Mouse (Mus musculus): ENCODE data around the gene Minar1. TPM values are rescaled to one million over a fixed set of nuclear protein-coding genes. Genes with fewer than 3 reads are reported as not detected.

The Minar1 gene
- polyA plus RNA-seq, 1 experiment from 2014 or later: 0.07 TPM

GRCm38 (mm10) chr9:89616946-89617345 lies 6.0 kb downstream of the Minar1 start:
- no peak for ATAC-seq (replicated peaks; ENCODE audit: insufficient number of reproducible peaks, low FRiP score, low TSS enrichment)

GRCm38 (mm10) chr9:89610592-89610991 lies 12.3 kb downstream of the Minar1 start:
- peak; percentile 26; the same call in 1 of the 2 replicates for ATAC-seq (replicated peaks; ENCODE audit: insufficient number of reproducible peaks, low FRiP score, low TSS enrichment)
- Histone ChIP-seq H3K9me3 (replicated peaks; ENCODE audit: control insufficient read depth, low read length) (no peaks in the 10 kb centered on the region), H3K4me2 (no peak overlapping the region), H3K27me3 (ENCODE audit: control insufficient read depth, insufficient read depth, low read length) (no peaks in the 10 kb centered on the region), H3K9ac (ENCODE audit: low read depth, low read length) (no peak overlapping the region), H3K4me3 (ENCODE audit: low read depth, low read length) (no peak overlapping the region), H3K4me1 (ENCODE audit: control insufficient read depth, insufficient read depth, low read length) (peaks cover 8% of the 10 kb centered on the region), H3K27ac (ENCODE audit: low read depth, low read length) (no peak overlapping the region), H3K36me3 (ENCODE audit: control insufficient read depth, insufficient read depth, low read length) (no peaks in the 10 kb centered on the region)
- 16% methylated on average over 4 of the region's 4 CpGs for WGBS (ENCODE audit: insufficient replicate concordance)

More at GRCm38 (mm10) chr9:89616946-89617345, 6.0 kb downstream of the Minar1 start:
- no peaks in the 10 kb centered on the region for H3K36me3 ChIP-seq (ENCODE audit: control insufficient read depth, insufficient read depth, low read length)
- no peak overlapping the region for H3K4me3 ChIP-seq (ENCODE audit: low read depth, low read length)
- H3K9ac ChIP-seq (ENCODE audit: low read depth, low read length): no peak overlapping the region
- H3K9me3 ChIP-seq (replicated peaks; ENCODE audit: control insufficient read depth, low read length): no peaks in the 10 kb centered on the region
- WGBS (ENCODE audit: insufficient replicate concordance): 83% methylated on average over 2 of the region's 2 CpGs
- H3K4me2 ChIP-seq: no peak overlapping the region
- no peak overlapping the region for H3K27ac ChIP-seq (ENCODE audit: low read depth, low read length)
- peaks cover 18% of the 10 kb centered on the region for H3K27me3 ChIP-seq (ENCODE audit: control insufficient read depth, insufficient read depth, low read length)
- no peaks in the 10 kb centered on the region for H3K4me1 ChIP-seq (ENCODE audit: control insufficient read depth, insufficient read depth, low read length)

GRCm38 (mm10) chr9:89607321-89607720 lies 15.6 kb downstream of the Minar1 start:
- Histone ChIP-seq H3K4me2 (no peak overlapping the region), H3K27ac (ENCODE audit: low read depth, low read length) (no peak overlapping the region), H3K36me3 (ENCODE audit: control insufficient read depth, insufficient read depth, low read length) (no peaks in the 10 kb centered on the region), H3K27me3 (ENCODE audit: control insufficient read depth, insufficient read depth, low read length) (no peaks in the 10 kb centered on the region), H3K4me3 (ENCODE audit: low read depth, low read length) (no peak overlapping the region), H3K9ac (ENCODE audit: low read depth, low read length) (no peak overlapping the region), H3K9me3 (replicated peaks; ENCODE audit: control insufficient read depth, low read length) (no peaks in the 10 kb centered on the region), H3K4me1 (ENCODE audit: control insufficient read depth, insufficient read depth, low read length) (peaks cover 8% of the 10 kb centered on the region)
- no peak for ATAC-seq (replicated peaks; ENCODE audit: insufficient number of reproducible peaks, low FRiP score, low TSS enrichment)
- WGBS (ENCODE audit: insufficient replicate concordance): 78% methylated on average over 7 of the region's 7 CpGs

DNA sequence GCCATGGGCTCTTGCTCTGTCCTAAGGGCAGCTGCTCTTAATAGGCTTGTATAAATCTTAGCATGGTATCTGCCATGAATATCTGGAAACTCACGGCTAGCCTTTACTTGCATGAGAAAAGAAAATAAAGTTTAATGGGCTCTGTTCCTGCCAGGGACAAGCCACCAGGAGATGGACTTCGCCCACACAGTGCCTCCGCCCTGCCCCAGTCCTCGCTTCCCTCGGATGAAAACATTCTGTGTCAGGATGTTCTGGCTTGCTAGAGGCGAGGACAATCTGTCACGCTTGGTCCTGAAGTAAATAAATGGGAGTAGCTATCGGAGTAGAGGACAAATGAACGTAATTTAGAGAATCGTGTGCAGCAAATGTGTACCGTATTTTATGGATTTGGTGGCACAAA lies 16.7 kb downstream of the Minar1 start:
- Histone ChIP-seq H3K9me3 (replicated peaks; ENCODE audit: control insufficient read depth, low read length) (no peaks in the 10 kb centered on the region), H3K27ac (ENCODE audit: low read depth, low read length) (no peak overlapping the region), H3K4me3 (ENCODE audit: low read depth, low read length) (no peak overlapping the region), H3K27me3 (ENCODE audit: control insufficient read depth, insufficient read depth, low read length) (no peaks in the 10 kb centered on the region), H3K4me1 (ENCODE audit: control insufficient read depth, insufficient read depth, low read length) (peaks cover 8% of the 10 kb centered on the region), H3K36me3 (ENCODE audit: control insufficient read depth, insufficient read depth, low read length) (no peaks in the 10 kb centered on the region), H3K9ac (ENCODE audit: low read depth, low read length) (no peak overlapping the region), H3K4me2 (no peak overlapping the region)
- ATAC-seq (replicated peaks; ENCODE audit: insufficient number of reproducible peaks, low FRiP score, low TSS enrichment): no peak
- 78% methylated on average over 11 of the region's 11 CpGs for WGBS (ENCODE audit: insufficient replicate concordance)

DNA sequence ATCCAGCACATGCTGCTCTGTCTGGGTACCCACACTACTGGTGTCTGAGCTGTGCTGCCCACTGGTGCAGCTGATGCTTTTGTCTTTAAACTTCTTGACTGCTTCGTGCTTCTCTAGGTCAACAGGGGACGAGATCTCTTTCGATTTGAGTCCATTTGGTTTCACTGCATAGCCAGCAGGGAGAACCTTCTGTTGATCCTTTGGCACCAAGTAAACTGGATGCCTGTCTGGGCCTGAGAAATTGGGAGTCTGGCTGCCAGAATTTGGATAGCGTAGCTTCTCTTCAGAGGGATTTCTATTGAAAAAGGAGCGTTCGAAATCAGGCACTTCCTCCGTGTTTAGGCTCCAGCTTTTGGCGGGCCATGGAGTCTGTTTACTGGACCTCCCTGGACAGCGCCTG lies 21.0 kb downstream of the Minar1 start:
- no peaks in the 10 kb centered on the region for H3K27me3 ChIP-seq (ENCODE audit: control insufficient read depth, insufficient read depth, low read length)
- WGBS (ENCODE audit: insufficient replicate concordance): 86% methylated on average over 9 of the region's 9 CpGs
- H3K36me3 ChIP-seq (ENCODE audit: control insufficient read depth, insufficient read depth, low read length): no peaks in the 10 kb centered on the region
- no peak overlapping the region for H3K27ac ChIP-seq (ENCODE audit: low read depth, low read length)
- ATAC-seq (replicated peaks; ENCODE audit: insufficient number of reproducible peaks, low FRiP score, low TSS enrichment): no peak
- no peaks in the 10 kb centered on the region for H3K4me1 ChIP-seq (ENCODE audit: control insufficient read depth, insufficient read depth, low read length)
- no peak overlapping the region for H3K4me2 ChIP-seq
- H3K9me3 ChIP-seq (replicated peaks; ENCODE audit: control insufficient read depth, low read length): no peaks in the 10 kb centered on the region
- no peak overlapping the region for H3K4me3 ChIP-seq (ENCODE audit: low read depth, low read length)
- no peak overlapping the region for H3K9ac ChIP-seq (ENCODE audit: low read depth, low read length)

- no peak overlapping the region for H3K27ac ChIP-seq (ENCODE audit: low read depth, low read length)
- no peak overlapping the region for H3K9ac ChIP-seq (ENCODE audit: low read depth, low read length)
- H3K4me1 ChIP-seq (ENCODE audit: control insufficient read depth, insufficient read depth, low read length): no peaks in the 10 kb centered on the region
- no peak for ATAC-seq (replicated peaks; ENCODE audit: insufficient number of reproducible peaks, low FRiP score, low TSS enrichment)
- WGBS (ENCODE audit: insufficient replicate concordance): 82% methylated on average over 7 of the region's 7 CpGs
- H3K4me2 ChIP-seq: no peak overlapping the region
- H3K4me3 ChIP-seq (ENCODE audit: low read depth, low read length): no peak overlapping the region
- no peaks in the 10 kb centered on the region for H3K36me3 ChIP-seq (ENCODE audit: control insufficient read depth, insufficient read depth, low read length)
- no peaks in the 10 kb centered on the region for H3K27me3 ChIP-seq (ENCODE audit: control insufficient read depth, insufficient read depth, low read length)
- no peaks in the 10 kb centered on the region for H3K9me3 ChIP-seq (replicated peaks; ENCODE audit: control insufficient read depth, low read length)
These were observed 22.2 kb downstream of the Minar1 start for GRCm38 (mm10) chr9:89600677-89601076.

GRCm38 (mm10) chr9:89597071-89597470 lies 25.9 kb downstream of the Minar1 start:
- H3K27me3 ChIP-seq (ENCODE audit: control insufficient read depth, insufficient read depth, low read length): no peaks in the 10 kb centered on the region
- H3K36me3 ChIP-seq (ENCODE audit: control insufficient read depth, insufficient read depth, low read length): no peaks in the 10 kb centered on the region
- H3K4me1 ChIP-seq (ENCODE audit: control insufficient read depth, insufficient read depth, low read length): no peaks in the 10 kb centered on the region
- no peaks in the 10 kb centered on the region for H3K9me3 ChIP-seq (replicated peaks; ENCODE audit: control insufficient read depth, low read length)
- H3K4me2 ChIP-seq: no peak overlapping the region
- no peak overlapping the region for H3K27ac ChIP-seq (ENCODE audit: low read depth, low read length)
- ATAC-seq (replicated peaks; ENCODE audit: insufficient number of reproducible peaks, low FRiP score, low TSS enrichment): no peak
- H3K4me3 ChIP-seq (ENCODE audit: low read depth, low read length): no peak overlapping the region
- WGBS (ENCODE audit: insufficient replicate concordance): 33% methylated on average over 3 of the region's 3 CpGs
- no peak overlapping the region for H3K9ac ChIP-seq (ENCODE audit: low read depth, low read length)

DNA sequence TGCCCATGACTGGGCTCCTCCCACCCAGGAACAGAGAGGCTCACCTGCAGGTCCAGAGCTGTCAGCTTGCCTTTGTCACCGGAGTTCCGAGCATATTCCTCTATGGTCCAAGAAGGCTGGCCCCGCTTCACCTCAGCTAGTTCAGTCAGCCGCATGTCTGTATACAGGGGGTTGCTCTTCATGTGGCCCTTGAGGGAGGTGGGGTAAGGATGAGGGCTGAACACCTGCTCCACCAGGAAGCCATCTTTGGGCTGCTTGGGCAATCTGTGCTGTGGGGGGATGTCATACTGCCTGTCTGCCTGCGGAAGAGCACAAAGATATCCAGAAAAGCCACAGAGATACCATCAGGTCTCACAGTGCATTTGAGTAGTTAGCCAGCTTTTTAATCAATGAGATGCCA lies 26.5 kb downstream of the Minar1 start:
- H3K4me3 ChIP-seq (ENCODE audit: low read depth, low read length): no peak overlapping the region
- H3K27me3 ChIP-seq (ENCODE audit: control insufficient read depth, insufficient read depth, low read length): no peaks in the 10 kb centered on the region
- no peak overlapping the region for H3K4me2 ChIP-seq
- no peaks in the 10 kb centered on the region for H3K4me1 ChIP-seq (ENCODE audit: control insufficient read depth, insufficient read depth, low read length)
- 76% methylated on average over 5 of the region's 5 CpGs for WGBS (ENCODE audit: insufficient replicate concordance)
- no peaks in the 10 kb centered on the region for H3K9me3 ChIP-seq (replicated peaks; ENCODE audit: control insufficient read depth, low read length)
- no peaks in the 10 kb centered on the region for H3K36me3 ChIP-seq (ENCODE audit: control insufficient read depth, insufficient read depth, low read length)
- ATAC-seq (replicated peaks; ENCODE audit: insufficient number of reproducible peaks, low FRiP score, low TSS enrichment): no peak
- no peak overlapping the region for H3K9ac ChIP-seq (ENCODE audit: low read depth, low read length)
- H3K27ac ChIP-seq (ENCODE audit: low read depth, low read length): no peak overlapping the region

DNA sequence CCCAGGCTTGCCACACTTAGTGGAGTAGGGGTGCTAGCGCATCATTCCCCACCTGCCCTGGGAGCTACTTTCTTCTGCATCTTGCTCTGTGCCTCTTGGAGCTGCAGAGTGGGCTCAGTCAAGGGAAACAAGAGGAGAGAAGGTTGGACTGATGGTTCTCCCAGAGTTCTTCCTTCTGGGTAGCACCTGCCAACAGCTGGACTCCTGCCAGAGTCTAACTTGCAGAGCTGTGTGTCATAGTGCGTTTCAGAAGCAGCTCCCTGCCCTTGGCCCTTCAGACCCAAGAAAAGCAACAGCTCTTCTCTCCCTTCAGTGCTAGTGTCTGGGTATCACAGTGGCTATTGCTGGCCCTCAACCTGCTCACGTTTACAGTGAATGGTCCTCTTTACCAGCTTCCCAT lies 30.5 kb downstream of the Minar1 start:
- Histone ChIP-seq H3K4me1 (ENCODE audit: control insufficient read depth, insufficient read depth, low read length) (no peaks in the 10 kb centered on the region), H3K9ac (ENCODE audit: low read depth, low read length) (no peak overlapping the region), H3K27ac (ENCODE audit: low read depth, low read length) (no peak overlapping the region), H3K36me3 (ENCODE audit: control insufficient read depth, insufficient read depth, low read length) (no peaks in the 10 kb centered on the region), H3K9me3 (replicated peaks; ENCODE audit: control insufficient read depth, low read length) (no peaks in the 10 kb centered on the region), H3K4me3 (ENCODE audit: low read depth, low read length) (no peak overlapping the region), H3K27me3 (ENCODE audit: control insufficient read depth, insufficient read depth, low read length) (no peaks in the 10 kb centered on the region), H3K4me2 (no peak overlapping the region)
- ATAC-seq (replicated peaks; ENCODE audit: insufficient number of reproducible peaks, low FRiP score, low TSS enrichment): no peak
- 64% methylated on average over 3 of the region's 3 CpGs for WGBS (ENCODE audit: insufficient replicate concordance)
